Mouse (Mus musculus): ENCODE measurements around the gene Gm10643.

- no peak for TF ChIP-seq EP300 (IDR thresholded peaks at IDR 0.05)
- TF ChIP-seq CTCF (IDR thresholded peaks at IDR 0.05): no peak
These were observed 18.4 kb downstream of the Gm10643 start for GRCm38 (mm10) chr8:84046505-84046904.

Measured in lung, postnatal 0 days (tissue).